Mouse (Mus musculus) embryo, embryonic 10.5 days (tissue): Measurements from ENCODE around the gene Supt5.

Experiments used
- DNase-seq: peaks from one replicate; pipeline ENCODE4 v3.0.0-alpha.2; 2015; ENCODE audit warnings: low spot score

Gene Supt5

DNA sequence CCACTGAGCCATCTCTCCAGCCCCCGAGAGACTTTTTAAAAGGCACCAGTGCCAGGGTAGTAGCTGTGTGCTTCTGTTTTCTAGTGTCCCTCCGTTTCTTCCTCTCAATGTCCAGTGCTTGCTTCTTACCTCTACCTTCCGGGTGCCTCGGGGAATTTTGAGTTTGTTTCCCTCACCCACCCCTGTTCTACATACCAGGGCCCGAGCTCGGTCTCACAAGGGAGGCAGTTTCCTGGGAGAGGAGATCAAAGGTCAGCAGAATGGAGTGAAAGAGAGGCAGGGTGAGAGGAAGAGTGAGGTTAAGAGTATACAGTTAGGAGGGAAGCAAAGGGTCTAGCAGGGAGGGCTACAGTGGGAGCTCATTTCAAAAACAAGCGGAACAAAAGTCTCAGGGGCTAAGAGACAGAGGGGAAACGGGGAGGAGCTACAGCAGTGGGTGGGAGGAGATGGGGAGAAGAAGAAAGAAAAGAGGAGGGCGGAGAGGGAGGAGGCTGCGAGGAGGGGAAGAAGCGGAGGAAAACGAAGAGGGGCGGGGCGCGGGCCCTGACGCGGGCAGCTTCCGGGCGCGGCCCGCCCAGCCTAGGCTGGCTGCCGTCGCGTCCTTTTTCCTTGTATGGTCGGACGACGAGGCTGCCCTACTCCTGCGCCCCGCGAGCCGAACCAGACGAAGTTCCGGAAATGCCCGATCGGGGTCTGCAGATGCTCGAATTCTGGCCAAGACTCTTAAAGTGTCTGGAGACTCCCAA is 36.8 kb upstream of the Supt5 start:
- DNase-seq = peak; percentile 96

DNA sequence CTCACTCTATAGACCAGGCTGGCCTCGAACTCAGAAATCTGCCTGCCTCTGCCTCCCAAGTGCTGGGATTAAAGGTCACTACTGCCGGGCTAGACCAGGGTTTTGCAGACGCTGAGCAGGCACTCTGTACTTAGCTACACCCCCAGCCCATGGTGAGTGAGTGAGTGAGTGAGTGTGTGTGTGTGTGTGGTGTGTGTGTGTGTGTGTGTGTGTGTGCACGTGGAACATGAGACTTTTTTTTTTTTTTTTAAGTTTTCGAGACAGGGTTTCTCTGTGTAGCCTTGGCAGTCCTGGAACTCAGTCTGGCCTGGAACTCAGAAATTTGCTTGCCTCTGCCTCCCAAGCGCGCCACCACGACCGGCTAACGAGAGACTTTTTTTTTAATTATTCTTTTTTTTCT is 36.1 kb upstream of the Supt5 start:
- no peak for DNase-seq

DNA sequence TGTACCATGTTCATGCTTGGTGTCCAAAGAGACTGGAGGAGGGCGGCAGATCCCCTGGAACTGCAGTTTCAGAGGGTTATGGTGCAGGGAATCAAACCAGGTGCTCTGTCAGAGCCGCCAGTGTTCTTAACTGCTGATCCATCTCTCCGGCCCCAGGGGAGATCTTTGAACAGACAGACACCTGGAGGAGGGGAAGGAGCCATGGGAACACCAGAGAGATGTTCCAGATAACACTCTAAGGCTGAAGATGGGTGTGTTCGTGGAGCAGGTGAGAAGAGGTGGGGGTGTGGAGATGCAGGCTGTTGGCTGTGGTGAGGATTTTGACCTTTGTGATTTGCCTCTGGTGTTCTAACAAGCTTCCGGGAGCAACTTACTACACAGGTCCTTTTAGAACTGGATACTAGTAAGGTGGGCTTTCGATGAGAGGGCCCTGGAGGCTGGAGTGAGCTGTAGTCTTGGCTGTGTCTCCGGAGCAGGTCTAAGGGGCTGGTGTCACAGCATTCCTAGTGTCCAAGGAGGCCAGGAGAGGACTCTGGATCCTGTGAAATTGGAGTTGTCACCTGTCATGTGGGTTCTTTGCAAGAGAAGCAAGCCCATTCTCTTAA is 35.4 kb upstream of the Supt5 start:
- no peak for DNase-seq

DNA sequence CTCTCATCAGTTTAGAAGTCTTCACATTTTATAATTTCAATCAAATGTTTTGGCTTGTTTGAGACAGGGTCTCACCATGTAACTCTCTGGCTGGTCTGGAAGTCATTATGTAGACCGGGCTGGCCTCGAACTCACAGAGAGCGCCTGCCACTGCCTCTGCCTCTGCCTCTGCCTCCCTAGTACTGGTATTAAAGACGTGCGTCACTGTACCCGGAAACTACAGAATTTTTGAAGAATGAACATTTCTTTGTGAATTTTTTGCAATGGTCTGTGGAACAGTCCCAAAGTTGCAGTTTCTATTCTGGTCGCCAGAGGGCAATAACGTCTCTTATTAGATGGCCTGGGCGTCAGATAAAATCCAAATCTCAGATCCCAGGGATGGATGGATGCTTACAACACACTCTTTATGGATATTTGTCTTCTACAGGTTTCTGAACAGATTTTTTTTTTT is 34.6 kb upstream of the Supt5 start:
- peak; percentile 95 for DNase-seq

- peak; percentile 100 for DNase-seq
These were observed 33.9 kb upstream of the Supt5 start, which contains the start of gene Plekhg2 for GRCm38 (mm10) chr7:28372251-28373108. Plekhg2 (minus strand) TSS chr7:28372599.

DNA sequence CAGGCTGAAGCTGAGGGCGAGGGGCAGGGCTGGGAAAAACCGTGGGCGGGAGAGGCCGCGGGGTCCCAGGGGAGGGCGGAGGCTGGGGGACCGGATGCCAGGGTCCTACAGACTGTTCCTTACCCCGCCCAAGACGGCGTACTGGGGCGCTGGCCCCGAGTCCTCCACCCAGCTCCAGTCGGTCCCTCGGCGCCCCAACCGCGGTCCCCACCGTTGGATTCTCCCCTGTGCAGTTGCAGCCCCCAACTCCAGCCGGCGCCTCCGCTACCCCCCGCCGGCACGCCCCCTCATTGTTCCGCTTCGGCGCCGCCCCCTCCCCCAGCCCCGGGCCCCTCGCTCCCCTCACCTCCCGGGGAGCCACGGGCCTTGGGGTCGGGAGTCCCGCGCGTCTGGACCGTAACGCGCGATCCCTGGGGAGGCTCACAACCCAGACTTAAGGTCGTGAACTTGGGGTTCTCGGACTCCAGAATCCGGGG is 33.0 kb upstream of the Supt5 start:
- peak; percentile 72 for DNase-seq

DNA sequence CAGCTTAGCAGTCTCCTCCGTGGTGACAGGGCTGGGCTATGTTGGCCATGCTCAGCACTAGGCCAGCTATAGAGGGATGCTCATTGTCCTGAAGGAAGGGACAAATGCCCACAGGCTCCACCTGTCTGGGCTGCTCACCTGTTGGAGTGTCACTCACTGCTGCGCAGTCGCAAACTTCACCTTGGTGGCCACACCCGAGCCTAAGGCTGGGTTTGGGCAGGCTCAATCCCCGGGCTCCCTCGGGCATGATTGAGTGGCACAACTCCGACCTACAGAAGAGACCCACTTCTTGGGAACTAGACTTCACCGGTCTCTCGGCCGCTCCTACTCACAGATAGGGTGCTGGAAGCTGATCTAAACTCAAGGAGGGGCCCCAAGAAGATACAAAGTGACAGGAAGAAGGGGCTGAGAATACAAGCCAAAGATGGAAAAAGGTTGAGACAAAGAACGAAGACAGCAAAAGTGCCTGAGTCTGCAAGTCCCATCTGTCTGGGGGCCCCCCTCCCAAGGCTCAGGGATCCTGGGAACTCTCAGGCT is 32.5 kb upstream of the Supt5 start:
- DNase-seq = no peak

GRCm38 (mm10) chr7:28370051-28370450 is 31.5 kb upstream of the Supt5 start:
- no peak for DNase-seq

- no peak for DNase-seq
These were observed 29.9 kb upstream of the Supt5 start for GRCm38 (mm10) chr7:28368276-28368920.

DNA sequence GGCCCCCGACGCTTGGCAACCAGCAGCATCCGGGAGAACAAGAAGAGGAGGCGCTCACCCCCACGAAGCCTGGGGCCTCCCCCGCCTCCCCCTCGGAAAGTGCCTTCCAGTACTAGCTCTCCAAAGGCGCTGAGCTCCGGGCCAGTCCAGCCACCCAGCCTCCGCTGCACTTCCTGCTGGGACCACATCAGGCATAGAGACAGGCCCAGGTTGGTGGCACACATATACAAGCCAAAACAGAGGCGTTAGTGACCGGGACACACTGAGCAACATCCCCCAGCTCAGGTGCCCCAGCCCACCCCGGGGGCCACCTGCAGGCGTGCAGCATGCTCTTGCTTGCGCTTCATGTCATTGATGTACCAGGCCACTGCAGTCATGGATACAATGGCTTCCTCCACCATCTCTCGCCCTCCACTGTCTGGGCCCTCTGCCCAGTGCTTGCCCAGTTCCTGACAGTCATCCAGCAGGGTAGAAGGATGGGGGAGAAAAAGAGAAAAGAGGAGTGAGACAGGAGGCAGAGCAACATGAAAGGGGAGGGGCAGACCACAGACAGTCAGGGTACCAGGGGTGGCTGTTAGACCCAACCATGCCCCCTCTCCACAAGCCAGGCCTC is 29.2 kb upstream of the Supt5 start:
- no peak for DNase-seq

- DNase-seq = no peak
These were observed 24.0 kb upstream of the Supt5 start for GRCm38 (mm10) chr7:28362441-28363060.

DNA sequence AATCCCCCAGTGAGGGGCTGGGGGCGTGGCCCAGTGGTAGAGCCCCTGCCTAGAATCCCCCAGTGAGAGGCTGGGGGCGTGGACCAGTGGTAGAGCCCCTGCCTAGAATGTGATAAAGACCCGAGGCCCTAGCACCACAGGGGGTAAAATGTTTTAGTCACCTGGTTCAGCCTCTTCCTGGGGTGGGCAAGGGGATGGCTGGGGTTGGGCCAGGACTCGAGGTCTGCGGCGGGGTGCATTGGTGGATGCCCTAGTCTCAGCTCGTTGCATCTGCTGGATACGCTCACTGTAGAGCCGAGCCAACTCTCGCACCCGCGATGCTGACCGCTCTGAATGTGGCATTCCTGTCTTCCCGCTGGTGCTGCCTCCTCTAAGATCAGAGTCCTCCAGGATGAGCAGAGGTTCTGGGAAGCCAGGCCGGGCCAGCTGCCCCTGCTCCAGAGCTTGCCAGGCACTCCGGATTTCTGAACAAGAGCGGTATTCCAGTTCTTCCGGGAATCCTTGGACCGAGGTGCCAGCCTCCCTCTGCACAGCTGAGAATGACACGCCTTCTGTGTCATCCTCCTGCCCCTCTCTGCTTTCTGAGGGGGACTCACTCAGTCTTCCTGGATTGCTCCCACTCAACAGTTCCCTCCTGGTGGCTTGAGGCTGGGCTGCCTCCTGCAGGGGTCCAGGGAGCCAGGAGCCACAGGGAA is 23.2 kb upstream of the Supt5 start:
- no peak for DNase-seq

DNA sequence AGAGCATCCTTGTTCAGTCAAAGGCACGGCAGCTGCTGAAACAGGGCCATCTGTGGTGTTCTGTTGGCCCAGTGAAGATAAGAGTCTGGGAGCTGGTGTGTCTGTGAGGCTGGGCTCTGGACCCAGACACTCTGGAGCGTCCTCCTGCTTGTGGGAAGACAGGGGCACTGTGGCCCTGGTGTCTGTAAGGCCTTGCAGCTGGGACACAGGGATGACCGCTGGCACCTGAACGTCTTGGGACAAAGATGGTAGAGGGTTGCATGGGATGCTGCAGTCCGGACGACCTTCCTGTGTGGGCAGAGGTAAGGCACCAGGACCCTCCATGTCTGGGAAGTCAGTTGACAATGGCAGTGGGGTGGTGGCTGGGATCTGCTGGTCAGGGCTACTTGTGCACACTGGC is 21.7 kb upstream of the Supt5 start:
- no peak for DNase-seq

DNA sequence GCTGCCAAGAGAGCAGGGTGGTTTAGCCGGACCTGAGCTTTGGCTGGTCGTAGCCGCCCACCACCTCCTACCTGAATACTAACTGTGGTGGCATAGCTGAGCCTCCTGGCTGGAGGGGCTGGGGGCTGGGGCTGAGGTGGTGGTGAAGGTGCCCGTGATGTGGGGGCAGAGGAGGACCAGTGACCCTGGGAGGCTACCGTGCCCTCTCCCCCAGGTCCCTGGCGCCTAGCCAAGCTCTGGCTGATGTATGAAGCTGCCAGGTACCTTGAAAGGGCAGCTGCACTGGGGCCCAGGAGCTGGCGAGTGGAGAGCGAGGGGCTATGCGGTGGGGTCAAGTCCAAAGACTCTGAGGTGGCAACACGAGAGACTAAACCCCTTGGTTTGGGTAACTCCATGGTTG is 21.3 kb upstream of the Supt5 start:
- no peak for DNase-seq

GRCm38 (mm10) chr7:28358431-28358830 is 19.9 kb upstream of the Supt5 start:
- no peak for DNase-seq

GRCm38 (mm10) chr7:28357984-28358383 is 19.4 kb upstream of the Supt5 start:
- DNase-seq = no peak

DNA sequence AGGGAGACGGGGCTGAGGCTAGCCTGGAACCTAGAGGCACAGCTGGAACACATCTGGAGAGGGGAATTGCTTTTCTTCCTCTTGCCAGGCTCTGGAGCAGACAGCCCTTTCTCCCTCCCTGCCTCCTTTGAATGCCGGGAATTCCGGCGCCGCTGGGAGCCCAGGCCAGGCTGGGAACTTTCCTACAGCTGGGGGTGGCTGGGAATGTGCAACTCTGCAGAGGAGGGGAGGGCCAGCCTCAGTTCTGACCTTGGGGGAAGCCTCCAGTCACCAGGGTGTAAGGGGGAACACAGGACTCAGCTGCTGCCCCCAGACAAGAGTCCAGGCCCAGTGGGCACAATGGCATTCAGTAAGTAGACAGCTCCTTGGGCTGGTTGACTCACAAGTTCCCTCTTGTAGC is 18.4 kb upstream of the Supt5 start:
- DNase-seq = peak; percentile 70

- DNase-seq = no peak
These were observed 16.7 kb upstream of the Supt5 start for GRCm38 (mm10) chr7:28355221-28355620.

DNA sequence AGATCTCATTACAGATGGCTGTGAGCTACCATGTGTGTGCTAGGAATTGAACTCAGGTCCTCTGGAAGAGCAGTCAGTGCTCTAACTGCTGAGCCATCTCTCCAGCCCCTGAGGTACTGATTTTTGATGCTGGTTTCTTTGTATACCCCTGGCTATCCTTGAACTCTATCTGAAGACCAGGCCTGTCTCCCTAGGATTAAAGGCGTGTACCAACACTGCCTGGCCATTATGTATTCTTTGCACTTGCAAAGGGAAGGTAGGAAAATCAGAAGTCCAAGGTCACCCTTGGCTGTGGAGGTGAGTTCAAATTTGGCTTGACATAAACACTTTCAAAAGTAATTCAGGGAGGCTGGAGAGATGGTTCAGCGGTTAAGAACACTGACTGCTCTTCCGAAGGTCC is 16.1 kb upstream of the Supt5 start:
- no peak for DNase-seq

- DNase-seq = no peak
These were observed 15.6 kb upstream of the Supt5 start for GRCm38 (mm10) chr7:28354113-28354581.
